Mouse (Mus musculus) midbrain, postnatal 0 days (tissue): ENCODE measurements at regions not wholly inside any gene's neighbourhood (a gene's known extent, or its start where the extent isn't known, plus 50 kb on each side); places are given as distances from the start of the nearest gene placed in this dataset.

Source experiments
- ATAC-seq: fragments of 200-750 bp; cut with Nextera tagmentation; 2 replicates; pipeline ENCODE4 v1.8.0; 2017; ENCODE audit warnings: moderate number of reproducible peaks, mild to moderate bottlenecking, moderate TSS enrichment, moderate library complexity; ENCODE audit not compliant: low FRiP score
- DNase-seq: peaks from one replicate; pipeline ENCODE4 v3.0.0-alpha.2; 2015; ENCODE audit warnings: low spot score
- H3K27ac ChIP-seq: fragments of 300-500 bp; sonication (generic); 2 replicates; pipeline ENCODE4 v1.5.1; 2014; ENCODE audit warnings: low read depth, mild to moderate bottlenecking, low read length, mixed read lengths
- H3K27me3 ChIP-seq: fragments of 300-500 bp; sonication (generic); 2 replicates; pipeline ENCODE4 v1.6.1; 2014; ENCODE audit warnings: low read length, control low read depth, mixed read lengths; ENCODE audit not compliant: insufficient read depth
- H3K36me3 ChIP-seq: fragments of 300-500 bp; sonication (generic); 2 replicates; pipeline ENCODE4 v1.6.1; 2014; ENCODE audit warnings: low read length, control low read depth, mixed read lengths; ENCODE audit not compliant: insufficient read depth
- H3K4me1 ChIP-seq: fragments of 300-500 bp; sonication (generic); 2 replicates; pipeline ENCODE4 v1.6.1; 2014; ENCODE audit warnings: mild to moderate bottlenecking, control low read depth, antibody characterized with exemption, low read length, mixed read lengths; ENCODE audit not compliant: insufficient read depth
- H3K4me2 ChIP-seq: fragments of 300-500 bp; sonication (generic); 2 replicates; pipeline ENCODE4 v1.6.1; 2014; ENCODE audit warnings: low read depth, mild to moderate bottlenecking, low read length, mixed read lengths; ENCODE audit not compliant: poor library complexity, severe bottlenecking
- H3K4me3 ChIP-seq: fragments of 300-500 bp; sonication (generic); 2 replicates; pipeline ENCODE4 v1.5.1; 2014; ENCODE audit warnings: low read depth, mild to moderate bottlenecking, low read length, moderate library complexity
- H3K9ac ChIP-seq: fragments of 300-500 bp; sonication (generic); replicated peaks from 2 replicates; pipeline ENCODE4 v1.6.1; 2014; ENCODE audit warnings: mild to moderate bottlenecking, low read length, moderate library complexity, mixed read lengths; ENCODE audit not compliant: poor library complexity, severe bottlenecking
- H3K9me3 ChIP-seq: fragments of 300-500 bp; sonication (generic); 2 replicates; pipeline ENCODE4 v1.6.1; 2016; ENCODE audit warnings: low read length, control low read depth
- CTCF ChIP-seq: IDR thresholded peaks from 2 replicates; pipeline ENCODE4 v1.5.1; 2016; ENCODE audit warnings: antibody characterized with exemption, mild to moderate bottlenecking
- WGBS: fragments of 180-500 bp; shearing (Covaris S2); extraction: QIAGEN DNeasy Blood & Tissue Kit; methylation state at CpG from one replicate; pipeline ENCODE4 v1.1.7; 2014; 5-methylcytosine and 5-hydroxymethylcytosine counted together

DNA sequence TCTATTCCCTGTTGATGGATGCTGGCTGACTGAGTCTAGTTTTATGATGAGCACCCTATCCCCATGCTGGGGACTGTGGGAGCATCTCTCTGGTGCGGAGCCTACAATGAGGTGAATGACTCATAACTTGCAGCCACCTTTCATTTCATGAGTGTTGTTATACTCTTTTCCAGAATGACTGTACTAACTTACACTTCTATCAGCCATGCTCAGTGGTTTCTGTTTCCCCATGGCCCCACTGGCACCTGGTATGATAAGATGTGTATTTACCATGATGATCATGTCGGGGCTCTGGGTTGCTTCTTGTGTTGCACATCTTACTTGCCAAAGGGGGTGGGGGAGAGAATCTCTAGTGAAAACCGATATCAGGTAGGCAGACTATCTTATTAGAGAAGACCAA is 1317.2 kb upstream of the A1bg start:
- H3K27me3 ChIP-seq = no peaks in the 10 kb centered on the region
- no peak overlapping the region for H3K4me3 ChIP-seq
- WGBS = 97% methylated on average over 3 of the region's 3 CpGs
- H3K27ac ChIP-seq = no peak overlapping the region
- TF ChIP-seq CTCF = no peak
- no peak overlapping the region for H3K4me2 ChIP-seq
- DNase-seq (no peak), ATAC-seq (no peak)
- H3K4me1 ChIP-seq = no peaks in the 10 kb centered on the region
- no peaks in the 10 kb centered on the region for H3K9me3 ChIP-seq
- no peaks in the 10 kb centered on the region for H3K36me3 ChIP-seq
- no peak overlapping the region for H3K9ac ChIP-seq

DNA sequence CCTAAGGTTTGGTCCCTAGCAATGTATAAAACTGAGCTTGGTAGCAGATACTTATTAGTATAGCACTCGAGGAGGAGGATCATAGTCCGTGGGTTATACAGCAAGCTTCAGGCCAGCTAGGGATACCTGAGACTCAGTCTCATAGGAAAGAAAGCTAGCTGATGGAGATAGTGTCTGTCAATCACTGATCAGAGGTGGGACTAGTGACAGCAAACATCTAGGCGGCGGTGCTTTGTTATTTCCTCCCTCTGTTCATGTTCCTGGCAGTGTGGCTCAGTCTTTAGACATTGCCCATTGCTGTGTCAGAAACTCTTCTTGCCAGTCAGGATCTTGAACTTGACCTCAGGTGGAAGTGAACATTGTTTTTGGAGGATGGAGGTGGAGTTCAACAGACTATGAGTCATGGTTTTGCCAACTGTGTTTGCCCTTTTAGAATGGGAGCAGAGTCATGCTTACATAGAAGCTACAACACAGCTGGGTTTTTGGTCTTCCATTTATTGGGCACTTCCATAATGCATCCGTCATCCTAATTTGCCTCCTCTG is 1315.8 kb upstream of the A1bg start:
- H3K9ac ChIP-seq = no peak overlapping the region
- no peak overlapping the region for H3K27ac ChIP-seq
- H3K4me1 ChIP-seq = no peaks in the 10 kb centered on the region
- no peaks in the 10 kb centered on the region for H3K36me3 ChIP-seq
- no peaks in the 10 kb centered on the region for H3K27me3 ChIP-seq
- WGBS = 90% methylated on average over 5 of the region's 5 CpGs
- TF ChIP-seq CTCF = no peak
- no peak overlapping the region for H3K4me2 ChIP-seq
- H3K9me3 ChIP-seq = no peaks in the 10 kb centered on the region
- H3K4me3 ChIP-seq = no peak overlapping the region
- no peak for DNase-seq
- no peak for ATAC-seq

DNA sequence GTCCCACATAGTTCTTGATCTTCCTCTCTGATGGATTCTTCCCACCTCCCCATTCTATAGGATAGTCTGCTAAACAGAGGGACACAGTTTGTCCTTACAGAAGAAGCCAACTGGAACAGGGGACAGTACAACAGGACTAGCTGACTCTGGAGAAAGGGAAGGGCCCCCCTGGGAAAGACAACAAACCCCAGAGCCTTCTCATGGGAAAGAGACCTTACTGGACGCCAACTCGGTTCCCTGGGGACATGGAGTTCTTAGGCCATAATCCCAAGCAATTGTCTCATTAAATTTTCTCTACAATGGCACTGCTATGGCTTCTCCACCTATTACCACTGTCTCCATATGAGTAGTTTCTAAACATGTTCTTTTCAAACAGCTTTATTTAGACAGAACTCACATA is 1313.2 kb upstream of the A1bg start:
- Histone ChIP-seq H3K27ac (no peak overlapping the region), H3K4me3 (no peak overlapping the region), H3K4me1 (no peaks in the 10 kb centered on the region), H3K9ac (no peak overlapping the region), H3K9me3 (no peaks in the 10 kb centered on the region), H3K27me3 (no peaks in the 10 kb centered on the region), H3K4me2 (no peak overlapping the region), H3K36me3 (no peaks in the 10 kb centered on the region)
- no peak for DNase-seq
- no peak for TF ChIP-seq CTCF
- WGBS = 81% methylated on average over 2 of the region's 2 CpGs
- no peak for ATAC-seq

DNA sequence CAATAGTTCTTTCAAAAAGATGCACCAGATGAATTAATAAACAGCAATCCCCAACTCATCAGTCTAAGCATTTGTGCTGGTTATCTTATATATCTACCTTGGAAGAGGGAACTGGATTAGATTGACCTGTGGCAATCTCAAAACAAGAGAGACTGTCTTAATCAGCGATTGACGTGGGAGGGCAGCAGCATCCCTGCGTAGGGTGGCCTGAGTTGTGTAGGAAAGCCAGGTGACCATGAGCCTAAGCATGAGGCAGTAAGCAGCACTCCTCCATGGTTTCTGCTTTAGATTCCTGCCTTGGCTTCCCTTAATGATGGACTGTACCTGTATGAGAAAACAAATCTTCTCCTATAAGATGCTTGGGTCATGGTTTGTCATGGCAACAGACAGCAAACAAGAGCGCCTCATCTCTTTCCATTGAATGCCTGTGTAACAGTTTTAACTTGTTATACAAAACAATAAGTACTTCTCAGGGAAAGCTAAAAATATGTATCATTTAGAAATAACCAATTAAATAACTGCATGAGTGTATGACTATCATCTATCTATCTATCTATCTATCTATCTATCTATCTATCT is 1311.5 kb upstream of the A1bg start:
- 95% methylated on average over 4 of the region's 4 CpGs for WGBS
- no peak overlapping the region for H3K9ac ChIP-seq

DNA sequence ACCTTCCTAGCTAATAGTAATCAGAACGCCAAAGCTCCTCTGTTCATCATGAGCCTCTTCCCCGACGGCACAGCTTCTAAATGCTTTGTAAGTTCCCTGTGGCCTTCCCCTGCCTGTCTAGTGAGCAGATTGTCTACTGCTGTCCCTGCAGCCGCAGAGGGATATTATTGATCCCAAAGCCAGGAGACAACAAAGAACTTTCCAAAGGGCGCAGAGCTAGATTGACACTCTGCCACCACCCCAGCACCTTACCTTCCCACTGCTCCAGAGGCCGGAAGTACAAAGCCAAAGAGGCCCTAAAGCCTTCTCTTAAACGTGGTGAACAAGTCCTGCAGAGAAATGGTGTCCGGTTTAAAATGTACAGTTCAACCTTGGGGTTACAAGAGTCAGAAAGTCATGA is 1310.3 kb upstream of the A1bg start:
- no peak for TF ChIP-seq CTCF
- Histone ChIP-seq H3K36me3 (no peaks in the 10 kb centered on the region), H3K4me2 (no peak overlapping the region), H3K9ac (no peak overlapping the region), H3K4me3 (no peak overlapping the region), H3K9me3 (no peaks in the 10 kb centered on the region), H3K27me3 (no peaks in the 10 kb centered on the region), H3K4me1 (no peaks in the 10 kb centered on the region), H3K27ac (no peak overlapping the region)
- DNase-seq = no peak
- 74% methylated on average over 8 of the region's 8 CpGs for WGBS
- ATAC-seq = no peak

More for the DNA sequence above, 1311.5 kb upstream of the A1bg start:
- Histone ChIP-seq H3K4me2 (no peak overlapping the region), H3K27ac (no peak overlapping the region), H3K4me1 (no peaks in the 10 kb centered on the region), H3K27me3 (no peaks in the 10 kb centered on the region), H3K4me3 (no peak overlapping the region), H3K9me3 (no peaks in the 10 kb centered on the region), H3K36me3 (no peaks in the 10 kb centered on the region)
- no peak for DNase-seq
- TF ChIP-seq CTCF = no peak
- ATAC-seq = no peak

DNA sequence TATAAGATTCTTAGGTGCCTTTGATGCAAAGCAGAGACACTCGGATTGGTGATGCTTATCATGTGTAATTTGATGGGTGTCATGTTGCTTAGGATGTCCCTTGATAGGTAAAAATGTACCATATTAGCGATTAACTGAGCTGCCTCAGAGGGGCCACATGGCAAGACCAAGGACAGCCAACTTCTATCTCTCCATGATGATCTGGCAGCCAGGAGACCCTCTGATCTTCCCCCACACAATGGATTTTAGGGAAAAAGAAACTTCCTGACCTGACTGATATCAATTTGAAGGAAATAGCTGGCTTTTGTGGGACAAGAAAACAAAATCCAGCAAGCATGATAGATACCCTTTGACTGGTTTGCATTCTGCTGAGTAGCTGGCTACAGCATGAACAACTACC is 1308.9 kb upstream of the A1bg start:
- no peak overlapping the region for H3K9ac ChIP-seq
- no peaks in the 10 kb centered on the region for H3K36me3 ChIP-seq
- H3K4me2 ChIP-seq = no peak overlapping the region
- H3K4me1 ChIP-seq = no peaks in the 10 kb centered on the region
- WGBS = 88% methylated on average over 2 of the region's 2 CpGs
- no peak overlapping the region for H3K4me3 ChIP-seq
- H3K9me3 ChIP-seq = no peaks in the 10 kb centered on the region
- DNase-seq = no peak
- ATAC-seq = no peak
- TF ChIP-seq CTCF = no peak
- H3K27ac ChIP-seq = no peak overlapping the region
- no peaks in the 10 kb centered on the region for H3K27me3 ChIP-seq
